ENCODE assay signal across 8 mouse cellular contexts in the genomic region with DNA sequence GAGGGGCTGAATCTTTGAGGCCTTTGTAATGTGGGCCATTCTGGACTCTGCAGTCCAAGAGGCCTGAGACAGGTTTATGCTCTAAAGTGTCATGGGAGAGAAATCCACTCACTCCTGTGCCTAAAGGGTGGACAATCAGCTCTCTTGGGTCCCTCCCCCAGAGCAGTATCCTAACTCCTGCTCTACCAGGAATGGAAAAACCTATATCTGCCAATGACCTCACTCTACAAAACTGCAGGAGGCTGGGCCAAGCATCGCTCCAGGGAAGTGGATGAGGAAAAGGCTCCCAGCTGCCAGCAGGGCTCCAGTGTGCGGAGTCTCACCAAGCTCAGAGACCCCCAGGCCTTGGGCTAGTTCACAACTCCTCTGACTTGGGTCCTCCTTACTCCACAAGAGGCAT.
A peak's percentile ranks its signal among the peaks of the same experiment; 100 is the strongest.
DNase-seq lines count a peak whose midpoint lies in the region; ATAC-seq and TF ChIP-seq lines count a peak whose summit lies in the region.

No protein-coding gene starts in this region.

- TF ChIP-seq CTCF in layer of hippocampus, adult 2 months (conservative IDR thresholded peaks at IDR 0.05) = no peak

- DNase-seq in NIH3T3 (ENCODE audit: low read depth) = peak; percentile 95
- peak; percentile 42 to 43 for DNase-seq in heart, postnatal 36 days
- no peak for DNase-seq in cerebellum, postnatal 14 days
- DNase-seq in cerebellum, postnatal 4 days (ENCODE audit: low spot score in 2 of 2) = no peak
- no peak for DNase-seq in layer of hippocampus, adult 2 months (ENCODE audit: low spot score in 2 of 2)
- DNase-seq in frontal cortex, postnatal 10 days (ENCODE audit: low spot score in 2 of 2) = no peak

- H3K27ac ChIP-seq in embryonic facial prominence, embryonic 13.5 days = peak overlapping the region; percentile 77
- H3K27ac ChIP-seq in liver, embryonic 15.5 days (replicated peaks) = 0 out of 2 replicates have a peak overlapping the region, but pooled peaks have one; percentile 5
- H3K27ac ChIP-seq in layer of hippocampus, adult 2 months = no peak overlapping the region

- 22% methylated on average over 2 of the region's 2 CpGs for WGBS in embryonic facial prominence, embryonic 13.5 days
- WGBS in liver, embryonic 15.5 days (ENCODE audit: insufficient replicate concordance) = 43% methylated on average over 2 of the region's 2 CpGs

- peaks cover 72% of the 10 kb centered on the region for H3K4me1 ChIP-seq in embryonic facial prominence, embryonic 13.5 days
- H3K4me1 ChIP-seq in liver, embryonic 15.5 days (replicated peaks) = peaks cover 6% of the 10 kb centered on the region; the same call in 1 of the 2 replicates

- peak; percentile 46 for ATAC-seq in embryonic facial prominence, embryonic 13.5 days (ENCODE audit: insufficient number of reproducible peaks, insufficient read depth, low FRiP score, low TSS enrichment, low read depth)
- ATAC-seq in liver, embryonic 15.5 days (ENCODE audit: insufficient read depth) = 0 out of 2 replicates have a peak, but pooled peaks have one; percentile 24

- H3K27me3 ChIP-seq in embryonic facial prominence, embryonic 13.5 days = no peaks in the 10 kb centered on the region
- no peaks in the 10 kb centered on the region for H3K27me3 ChIP-seq in liver, embryonic 15.5 days

- H3K36me3 ChIP-seq in embryonic facial prominence, embryonic 13.5 days = no peaks in the 10 kb centered on the region
- H3K36me3 ChIP-seq in liver, embryonic 15.5 days (replicated peaks) = no peaks in the 10 kb centered on the region

- no peak overlapping the region for H3K4me3 ChIP-seq in embryonic facial prominence, embryonic 13.5 days
- no peak overlapping the region for H3K4me3 ChIP-seq in liver, embryonic 15.5 days (replicated peaks)
- H3K4me3 ChIP-seq in layer of hippocampus, adult 2 months = no peak overlapping the region

- no peak overlapping the region for H3K4me2 ChIP-seq in embryonic facial prominence, embryonic 13.5 days
- no peak overlapping the region for H3K4me2 ChIP-seq in liver, embryonic 15.5 days

- H3K9me3 ChIP-seq in embryonic facial prominence, embryonic 13.5 days = no peaks in the 10 kb centered on the region
- no peaks in the 10 kb centered on the region for H3K9me3 ChIP-seq in liver, embryonic 15.5 days (replicated peaks)

- 0 out of 2 replicates have a peak overlapping the region, but pooled peaks have one; percentile 8 for H3K9ac ChIP-seq in embryonic facial prominence, embryonic 13.5 days
- H3K9ac ChIP-seq in liver, embryonic 15.5 days = no peak overlapping the region

- intact Hi-C loops in heart, postnatal 36 days (cut with DNase I) = loop anchor here (2.0 kb wide), 2 partner anchors 22 to 34 kb away; no protein-coding TSS in a partner anchor

Comparison
In these comparisons a context has a peak if more than half of its experiments do, and no peak if none do; other contexts are left out.
1. DNase-seq: peak in NIH3T3 (single experiment) and heart, postnatal 36 days (2 of 2); none in cerebellum, postnatal 14 days (0 of 2), cerebellum, postnatal 4 days (0 of 2), layer of hippocampus, adult 2 months (0 of 2) and frontal cortex, postnatal 10 days (0 of 2).